Mouse (Mus musculus) hindbrain, embryonic 16.5 days (tissue): ENCODE results near the gene Zfp551. TPM values are rescaled to one million over a fixed set of nuclear protein-coding genes. Genes with fewer than 3 reads are reported as not detected.

Experiments used
- ATAC-seq: fragments of 200-750 bp; cut with Nextera tagmentation; 2 replicates; pipeline ENCODE4 v1.8.0; 2017; ENCODE audit warnings: moderate TSS enrichment, moderate library complexity
- H3K27ac ChIP-seq: fragments of 300-500 bp; sonication (generic); 2 replicates; pipeline ENCODE4 v1.5.1; 2014; ENCODE audit warnings: low read depth, mild to moderate bottlenecking, control low read depth, low read length, moderate library complexity
- H3K27me3 ChIP-seq: fragments of 300-500 bp; sonication (generic); replicated peaks from 2 replicates; pipeline ENCODE4 v1.6.1; 2014; ENCODE audit warnings: low read length; ENCODE audit not compliant: control insufficient read depth, insufficient read depth
- H3K36me3 ChIP-seq: fragments of 300-500 bp; sonication (generic); 2 replicates; pipeline ENCODE4 v1.6.1; 2014; ENCODE audit warnings: mild to moderate bottlenecking, low read length, moderate library complexity, mixed read lengths; ENCODE audit not compliant: control insufficient read depth, insufficient read depth
- H3K4me1 ChIP-seq: fragments of 300-500 bp; sonication (generic); 2 replicates; pipeline ENCODE4 v1.6.1; 2014; ENCODE audit warnings: low read depth, low read length; ENCODE audit not compliant: control insufficient read depth, insufficient read depth
- H3K4me2 ChIP-seq: fragments of 300-500 bp; sonication (generic); 2 replicates; pipeline ENCODE4 v1.6.1; 2014; ENCODE audit warnings: mild to moderate bottlenecking, low read length, control low read depth, moderate library complexity
- H3K4me3 ChIP-seq: fragments of 300-500 bp; sonication (generic); 2 replicates; pipeline ENCODE4 v1.5.1; 2014; ENCODE audit warnings: mild to moderate bottlenecking, low read length, control low read depth, moderate library complexity
- H3K9ac ChIP-seq: fragments of 300-500 bp; sonication (generic); 2 replicates; pipeline ENCODE4 v1.6.1; 2014; ENCODE audit warnings: low read depth, mild to moderate bottlenecking, control low read depth, low read length, moderate library complexity
- H3K9me3 ChIP-seq: fragments of 300-500 bp; sonication (generic); 2 replicates; pipeline ENCODE4 v1.6.1; 2014; ENCODE audit warnings: mild to moderate bottlenecking, low read length, moderate library complexity; ENCODE audit not compliant: control insufficient read depth
- WGBS: fragments of 180-500 bp; shearing (Covaris S2); extraction: QIAGEN DNeasy Blood & Tissue Kit; methylation state at CpG from one replicate; pipeline ENCODE4 v1.1.7; 2014; 5-methylcytosine and 5-hydroxymethylcytosine counted together
- polyA plus RNA-seq: library from polyadenylated mRNA; unstranded; fragments of >200 nt; fragmentation: Nextera tagmentation; extraction: Ambion mirVana; gene quantifications from 2 replicates; pipeline ENCODE4 v1.2.1, GENCODE M21; 2015

Zfp551 gene
- 10.0 and 10.8 TPM in 2 replicates for polyA plus RNA-seq

- Histone ChIP-seq H3K4me2 (peak within 1 kb of the TSS; percentile 59), H3K9ac (peak within 1 kb of the TSS; percentile 84), H3K4me3 (peak within 1 kb of the TSS; percentile 72), H3K36me3 (peaks cover 15% of the 10 kb centered on the region), H3K27me3 (no peaks in the 10 kb centered on the region), H3K4me1 (peaks cover 9% of the 10 kb centered on the region), H3K9me3 (no peaks in the 10 kb centered on the region; the same call in 1 of the 2 replicates), H3K27ac (peak within 1 kb of the TSS; percentile 73)
- WGBS: under 1% methylated on average over 27 of the region's 27 CpGs
- ATAC-seq: peak; percentile 95
These were observed at the start of gene Zfp551 for GRCm38 (mm10) chr7:12422245-12422849. Gene Zfp551, minus strand, starts transcription at chr7:12422751.

- WGBS: 67% methylated on average over 3 of the region's 3 CpGs
These were observed 304 bp upstream of the Zfp551 start for GRCm38 (mm10) chr7:12422855-12423254.

GRCm38 (mm10) chr7:12421741-12422140 lies 810 bp downstream of the Zfp551 start:
- Histone ChIP-seq H3K9me3 (no peaks in the 10 kb centered on the region; the same call in 1 of the 2 replicates), H3K36me3 (peaks cover 21% of the 10 kb centered on the region), H3K4me1 (peaks cover 9% of the 10 kb centered on the region), H3K27me3 (no peaks in the 10 kb centered on the region), H3K4me3 (peak overlapping the region; percentile 72), H3K27ac (peak overlapping the region; percentile 73; the same call in 1 of the 2 replicates), H3K9ac (peak overlapping the region; percentile 84), H3K4me2 (peak overlapping the region; percentile 59)
- WGBS: 52% methylated on average over 5 of the region's 5 CpGs
- peak; percentile 15; the same call in 1 of the 2 replicates for ATAC-seq

More at GRCm38 (mm10) chr7:12422855-12423254, 304 bp upstream of the Zfp551 start:
- Histone ChIP-seq H3K27me3 (no peaks in the 10 kb centered on the region), H3K27ac (no peak overlapping the region), H3K36me3 (peaks cover 12% of the 10 kb centered on the region), H3K9me3 (no peaks in the 10 kb centered on the region; the same call in 1 of the 2 replicates), H3K4me3 (peak overlapping the region; percentile 72), H3K9ac (peak overlapping the region; percentile 84; the same call in 1 of the 2 replicates), H3K4me1 (peaks cover 9% of the 10 kb centered on the region), H3K4me2 (peak overlapping the region; percentile 59)
- ATAC-seq: peak; percentile 61; the same call in 1 of the 2 replicates

- H3K4me1 ChIP-seq: no peaks in the 10 kb centered on the region
- no peak within 1 kb of the TSS for H3K9ac ChIP-seq
- no peak within 1 kb of the TSS for H3K4me3 ChIP-seq
- ATAC-seq: no peak
- no peak within 1 kb of the TSS for H3K27ac ChIP-seq
- H3K27me3 ChIP-seq: no peaks in the 10 kb centered on the region
- no peak within 1 kb of the TSS for H3K4me2 ChIP-seq
- no peaks in the 10 kb centered on the region for H3K36me3 ChIP-seq
- WGBS: 60% methylated on average over 1 of the region's 1 CpGs
- H3K9me3 ChIP-seq: 0 out of 2 replicates have a peak, but pooled peaks cover 2% of the 10 kb centered on the region
These were observed 53.4 kb downstream of the Zfp551 start, which contains the start of gene Vmn1r84 for GRCm38 (mm10) chr7:12369173-12369572. Gene Vmn1r84, minus strand, starts transcription at chr7:12369273.

Other genes starting within 250 kb of the Zfp551 start
- gene Vmn1r80, start 233.5 kb downstream of the Zfp551 start, polyA plus RNA-seq: not detected in 2 replicates
- not detected in 2 replicates for gene Vmn1r81, start 154.5 kb downstream of the Zfp551 start, polyA plus RNA-seq
- gene Vmn1r82, start 122.3 kb downstream of the Zfp551 start, polyA plus RNA-seq: not detected in 2 replicates
- gene Vmn1r83, start 93.3 kb downstream of the Zfp551 start, polyA plus RNA-seq: not detected in 2 replicates
- gene Vmn1r84, start 53.5 kb downstream of the Zfp551 start, polyA plus RNA-seq: not detected in 2 replicates
- 31.1 and 36.4 TPM in 2 replicates for gene Zfp606, start 55.5 kb upstream of the Zfp551 start, polyA plus RNA-seq
- gene 2900092C05Rik, start 89.8 kb upstream of the Zfp551 start, polyA plus RNA-seq: not detected in 2 replicates
- 0.01 TPM in 2 replicates for gene Vmn2r53, start 186.0 kb upstream of the Zfp551 start, polyA plus RNA-seq
- not detected in 2 replicates for gene Vmn2r54, start 217.6 kb upstream of the Zfp551 start, polyA plus RNA-seq